Mouse (Mus musculus) kidney, postnatal 10 days (tissue): ENCODE data around the gene Noc4l.

Experiments used
- DNase-seq: peaks from one replicate; pipeline ENCODE4 v3.0.0; 2021; ENCODE audit warnings: mixed read lengths

Noc4l gene

GRCm38 (mm10) chr5:110608941-110609340, 44.3 kb downstream of the Noc4l start:
- no peak for DNase-seq

GRCm38 (mm10) chr5:110608336-110608735, 44.9 kb downstream of the Noc4l start:
- DNase-seq = no peak

- DNase-seq = no peak
These were observed 45.5 kb downstream of the Noc4l start for GRCm38 (mm10) chr5:110607767-110608166.

GRCm38 (mm10) chr5:110605531-110606221, 47.5 kb downstream of the Noc4l start:
- no peak for DNase-seq

GRCm38 (mm10) chr5:110604311-110604710, 48.9 kb downstream of the Noc4l start:
- DNase-seq = no peak

GRCm38 (mm10) chr5:110603016-110603685, 50.1 kb downstream of the Noc4l start:
- no peak for DNase-seq
